Mouse (Mus musculus): ENCODE data around the gene L3mbtl3.

DNA sequence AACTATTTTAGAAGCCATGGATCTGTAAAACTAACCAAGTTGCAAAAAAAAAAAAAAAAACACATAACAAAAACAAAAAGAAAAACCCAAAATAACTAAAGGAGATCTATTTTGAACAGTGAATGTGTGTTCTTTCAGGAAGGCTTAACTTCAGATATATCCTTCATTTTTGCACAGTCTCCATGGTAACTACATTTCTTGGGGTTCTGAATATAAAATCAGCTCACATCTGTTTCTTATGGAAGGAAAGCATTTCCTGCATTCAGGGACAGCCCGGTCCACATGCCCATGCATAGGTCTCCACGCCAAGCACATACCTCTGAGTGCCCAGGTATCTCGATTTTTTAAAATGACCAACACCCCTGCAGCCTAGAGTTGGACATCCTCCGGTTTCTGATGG is 73.4 kb downstream of the L3mbtl3 start:
- TF ChIP-seq CTCF (IDR thresholded peaks at IDR 0.05): no peak
- no peak for TF ChIP-seq EP300 (IDR thresholded peaks at IDR 0.05)
